Mouse (Mus musculus) bone marrow macrophage, adult 2 months (primary cell): ENCODE data around the gene Tfpi.

Experiments
- CTCF ChIP-seq: IDR thresholded peaks from 2 replicates; pipeline ENCODE4 v1.5.1; 2012; ENCODE audit warnings: low read depth, mild to moderate bottlenecking, low read length, moderate library complexity
- POLR2A ChIP-seq: IDR thresholded peaks from 2 replicates; pipeline ENCODE4 v1.6.1; 2012; ENCODE audit warnings: mild to moderate bottlenecking, low read depth, low read length, borderline replicate concordance

DNA sequence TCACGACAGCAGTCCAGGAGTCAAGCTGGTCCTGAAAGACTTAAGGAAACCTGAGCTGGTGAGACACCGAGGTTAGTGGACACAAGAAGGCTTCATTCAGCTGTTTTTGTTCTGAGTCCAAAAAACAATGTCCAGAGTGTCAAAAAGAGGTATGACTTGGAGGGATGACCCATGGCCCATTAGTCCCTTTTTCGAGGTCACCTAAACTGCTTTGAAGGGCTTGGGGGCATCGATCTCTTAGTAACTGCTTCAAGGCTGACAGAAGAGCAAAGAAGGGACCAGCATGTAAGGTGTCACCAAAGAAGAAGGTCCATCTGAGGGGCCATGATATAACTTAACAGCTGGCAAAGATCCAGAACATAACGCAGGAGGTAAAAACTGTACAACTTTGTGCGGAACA lies 1.2 kb upstream of the Tfpi start:
- TF ChIP-seq CTCF, result no peak
- no peak for TF ChIP-seq POLR2A
